Mouse (Mus musculus): ENCODE results near the gene Cycs.
"Not testable (repeated sequence)": the region's sequence is repeated elsewhere in the genome, so short reads cannot be mapped to it uniquely, and the experiment has no call there.

Cycs gene

DNA sequence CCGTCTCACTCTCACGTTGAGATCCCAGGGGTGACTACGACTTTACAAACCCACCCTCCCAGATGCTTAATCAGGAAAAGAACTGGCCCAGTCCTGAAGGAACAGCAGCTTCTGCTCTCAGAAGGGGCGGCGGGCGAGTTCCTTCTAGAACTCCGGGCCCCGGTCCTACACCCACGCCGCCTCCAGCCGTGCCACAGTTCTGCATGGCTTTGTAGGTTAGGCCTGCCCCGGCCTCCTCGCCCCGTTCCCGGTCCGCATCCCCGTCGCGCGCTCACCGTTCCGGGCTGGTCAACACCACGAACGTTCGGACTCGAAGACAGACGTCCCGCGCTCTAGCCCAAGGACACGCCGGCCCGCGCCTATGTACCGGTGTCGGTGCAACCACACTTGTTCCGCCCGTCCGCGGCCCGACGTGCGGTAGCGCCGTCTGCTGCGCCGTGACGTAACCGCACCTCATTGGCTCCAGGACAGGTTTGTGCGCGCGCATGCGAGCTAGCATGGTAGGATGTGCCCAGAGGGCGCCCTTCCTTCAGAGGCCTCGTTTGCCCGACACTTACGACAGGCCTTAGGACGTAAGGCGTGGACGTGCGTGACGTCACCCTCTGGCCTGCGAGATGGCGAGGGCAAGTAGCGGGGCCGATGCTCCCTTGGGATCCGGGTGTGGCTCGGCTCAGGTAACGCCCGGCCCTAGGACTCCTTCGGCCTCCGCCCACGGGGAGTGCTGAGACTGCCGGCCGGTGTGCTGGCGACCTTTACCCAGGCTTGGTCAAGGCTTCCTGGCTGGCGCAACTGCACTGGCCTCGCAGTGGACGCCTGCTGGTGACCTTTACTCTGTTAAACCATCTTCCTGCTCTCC lies at the start of gene Cycs:
Gene Cycs, minus strand, starts transcription at position 398 of the 856 bp plus-strand sequence.
- peak; percentile 98 for DNase-seq (ENCODE audit: low spot score)

DNA sequence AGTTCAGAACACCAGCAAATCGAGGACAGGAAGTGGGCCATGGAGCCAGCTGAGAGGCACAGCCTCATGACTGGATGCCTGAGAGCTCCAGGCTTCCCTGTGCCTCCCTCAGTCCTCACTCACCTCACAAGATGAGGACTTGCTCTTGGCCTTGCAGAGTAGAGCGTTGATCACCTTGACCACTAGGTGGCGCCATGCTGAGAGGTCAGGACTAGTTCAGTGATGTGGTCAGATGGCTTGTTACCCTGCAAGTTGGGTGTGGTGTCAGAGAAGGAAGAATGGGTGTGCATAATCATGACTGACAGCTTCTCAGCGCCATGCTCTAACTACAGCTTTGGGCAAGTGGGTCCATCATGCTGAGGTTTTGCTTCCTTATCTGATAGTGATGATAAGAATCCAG lies 35.3 kb upstream of the Cycs start:
- DNase-seq (ENCODE audit: low spot score), result no peak

DNA sequence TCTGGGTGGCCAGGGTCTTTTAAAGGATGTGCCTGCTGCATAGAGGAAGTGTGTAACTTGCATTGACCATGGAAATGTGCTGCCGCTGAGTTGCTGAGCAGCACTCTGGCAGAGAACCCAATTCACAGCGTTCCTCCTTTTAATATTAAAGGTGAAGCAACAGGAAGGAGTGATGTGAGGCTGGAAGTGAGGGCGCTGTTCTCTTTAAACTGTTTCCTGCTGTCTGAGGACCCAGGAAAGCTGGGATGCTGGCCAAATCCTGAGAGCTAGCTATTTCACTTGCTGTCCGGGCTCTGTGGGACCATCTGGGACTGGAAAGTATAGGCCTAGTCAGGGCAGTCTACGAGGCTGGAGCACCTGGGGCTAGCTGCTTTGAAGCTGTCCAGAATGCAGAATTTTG lies 32.2 kb upstream of the Cycs start:
- no peak for DNase-seq (ENCODE audit: low spot score)

DNA sequence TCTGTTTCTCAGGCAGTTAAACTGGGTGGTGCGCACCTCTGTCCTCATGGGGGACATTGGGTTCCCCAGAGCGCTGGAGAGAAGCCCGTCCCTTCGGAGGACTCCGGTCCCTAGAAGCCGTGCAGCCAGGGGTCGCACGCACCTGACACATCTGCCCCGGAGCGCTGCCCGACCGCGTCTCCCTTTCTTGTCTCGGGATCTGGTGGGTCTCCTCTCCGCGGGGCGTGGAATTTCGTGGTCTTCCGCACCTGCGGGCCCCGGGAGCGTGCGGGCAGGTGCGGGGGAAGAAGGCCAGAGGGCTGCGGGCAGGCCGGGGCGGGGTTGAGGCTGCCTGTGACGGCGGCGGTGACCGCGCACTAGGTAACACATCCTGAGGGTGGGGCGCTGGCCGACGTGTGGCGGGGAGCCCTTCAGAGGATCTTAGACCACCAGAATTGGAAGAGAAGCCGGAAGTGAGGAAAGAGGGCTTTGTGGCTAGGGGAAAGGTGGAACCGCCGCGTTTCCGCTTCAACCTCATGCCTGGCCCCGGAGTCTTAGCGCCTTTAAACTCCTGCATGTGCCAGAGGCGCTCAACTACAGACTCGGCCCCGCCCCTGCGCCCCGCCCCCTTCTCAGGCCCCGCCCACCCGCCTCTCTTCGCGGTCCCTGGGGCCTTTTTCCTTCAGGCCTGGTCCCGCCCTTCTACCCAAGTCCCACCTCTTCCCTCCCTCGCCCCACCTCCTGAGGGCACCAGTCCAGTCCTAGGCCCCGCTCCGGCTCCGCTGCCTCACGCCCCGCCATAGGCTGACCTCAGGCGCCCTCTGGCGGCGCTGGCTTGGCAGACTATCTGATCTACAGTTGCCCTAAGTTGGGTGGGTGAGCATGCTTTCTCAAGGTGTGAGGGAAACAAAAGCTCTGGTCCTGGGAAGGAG lies 30.2 kb upstream of the Cycs start, which contains the start of gene 4921507P07Rik:
Gene 4921507P07Rik, minus strand, starts transcription at position 332 of the 911 bp plus-strand sequence.
- peak; percentile 80 for DNase-seq (ENCODE audit: low spot score)

DNA sequence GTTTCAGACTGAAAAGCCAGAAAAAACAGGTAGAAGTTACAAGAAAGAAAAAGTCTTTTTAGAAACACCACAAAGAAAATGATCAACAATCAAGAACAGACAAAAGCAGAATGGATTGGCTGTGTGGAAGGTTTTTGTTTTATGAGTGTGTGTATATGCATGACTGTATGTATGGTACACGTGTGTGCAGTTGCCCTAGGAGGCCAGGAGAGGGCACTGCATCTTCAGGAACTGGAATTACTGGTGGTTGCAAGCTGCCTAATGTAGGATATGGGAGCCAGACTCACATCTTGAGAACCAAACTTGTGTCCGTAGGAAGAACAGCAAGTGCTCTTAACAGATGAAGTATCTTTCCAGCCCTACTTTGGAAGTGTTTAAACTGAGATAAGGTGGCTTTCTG lies 28.0 kb upstream of the Cycs start:
- no peak for DNase-seq (ENCODE audit: low spot score)

DNA sequence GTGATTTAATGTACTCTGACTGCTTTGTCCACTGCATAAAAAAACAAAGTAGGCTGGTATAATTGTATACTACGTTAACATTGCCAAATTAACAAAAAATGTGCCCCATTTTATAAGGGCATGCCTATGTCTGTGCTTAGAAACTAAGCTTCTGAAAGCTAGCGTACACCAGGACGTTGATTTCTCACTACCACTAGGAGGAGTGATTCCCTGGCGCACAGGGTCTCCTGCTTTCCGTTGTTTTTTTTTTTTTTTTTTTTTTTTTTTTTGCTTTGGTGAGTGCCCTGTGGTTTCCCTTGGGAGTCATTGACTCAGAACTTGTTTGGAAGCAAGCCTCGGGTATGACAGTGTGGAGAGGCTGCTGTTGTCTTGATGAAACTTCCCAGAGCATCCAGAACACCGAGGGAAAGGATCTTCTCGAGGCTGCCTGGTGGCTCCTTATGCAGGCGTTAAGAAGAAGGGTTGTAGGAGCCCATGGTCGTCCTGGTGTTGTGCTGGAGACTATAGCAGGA lies 27.1 kb upstream of the Cycs start:
- DNase-seq (ENCODE audit: low spot score), result no peak

DNA sequence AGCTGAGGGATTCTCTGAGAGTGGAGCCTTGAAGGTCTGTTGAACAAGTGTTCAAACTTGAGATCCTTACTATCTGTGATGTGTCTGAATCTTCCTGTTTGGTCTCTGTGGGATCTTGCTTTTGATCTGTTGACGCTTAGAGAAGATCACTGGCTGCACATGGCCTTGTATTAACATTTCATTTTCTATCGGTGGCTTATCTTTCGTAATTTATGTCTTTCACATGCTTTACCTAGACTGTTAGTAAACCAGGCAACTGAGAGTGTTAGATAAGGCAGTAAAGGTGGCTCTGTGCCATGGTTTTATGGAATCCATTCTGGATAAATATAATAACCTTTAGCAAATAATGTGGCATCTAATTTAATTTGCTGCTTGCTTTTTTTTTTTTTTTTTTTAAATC lies 23.9 kb upstream of the Cycs start:
- no peak for DNase-seq (ENCODE audit: low spot score)

DNA sequence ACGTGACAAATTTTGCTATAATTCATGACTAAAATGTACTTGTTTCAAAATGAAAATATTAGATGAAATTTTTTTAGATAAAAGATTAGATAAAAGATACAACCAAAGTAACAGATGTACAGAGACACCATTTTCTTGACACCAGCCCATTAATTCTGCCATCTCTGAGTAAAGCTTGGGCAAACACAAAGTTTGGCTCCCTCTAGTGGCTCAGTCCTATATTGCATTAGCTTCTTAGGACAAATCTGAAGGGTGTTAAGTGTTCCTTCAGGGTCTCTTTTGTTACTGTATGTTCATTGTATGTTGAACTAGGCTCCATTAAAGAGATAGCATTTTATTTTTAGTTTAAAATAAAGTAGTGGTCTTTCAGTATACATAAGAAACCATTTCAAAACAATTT lies 21.9 kb upstream of the Cycs start:
- no peak for DNase-seq (ENCODE audit: low spot score)

DNA sequence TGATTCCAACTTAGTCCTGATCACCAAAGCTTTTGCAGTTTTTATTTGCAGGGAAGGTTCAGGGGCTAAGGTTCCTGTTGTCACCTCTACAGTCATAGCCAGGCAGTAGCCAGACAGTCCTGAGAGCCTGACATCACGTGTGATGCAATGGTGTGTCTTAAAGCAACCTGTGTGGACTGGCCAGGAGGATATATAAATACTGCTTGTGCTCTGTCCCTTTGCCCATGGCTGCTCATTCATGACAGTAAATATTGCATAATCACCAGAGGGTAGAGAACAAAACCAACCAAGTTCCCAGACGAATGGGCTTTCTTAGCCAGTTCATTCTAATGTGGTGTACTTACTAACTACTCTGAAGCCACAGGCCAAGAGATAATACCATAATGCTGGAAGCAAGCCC lies 21.1 kb upstream of the Cycs start:
- no peak for DNase-seq (ENCODE audit: low spot score)

DNA sequence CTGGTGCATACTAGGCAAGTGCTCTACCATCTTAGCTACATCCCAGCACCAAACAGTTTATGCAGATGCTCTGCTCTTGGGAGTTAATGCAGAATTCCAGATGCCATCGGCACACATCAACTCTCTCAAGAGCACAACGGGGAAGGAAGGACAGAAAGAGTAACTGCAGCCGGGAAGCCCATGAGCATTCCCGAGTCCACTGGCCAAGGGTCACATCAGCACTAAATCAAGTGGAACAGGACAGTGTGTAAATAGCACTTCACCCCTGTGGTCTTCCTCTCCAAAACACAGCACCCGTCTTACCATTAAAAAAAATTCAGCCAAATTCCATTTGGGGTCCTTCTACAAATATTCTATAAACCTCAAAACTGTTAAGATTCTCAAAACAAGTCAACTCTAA lies 20.0 kb upstream of the Cycs start:
- no peak for DNase-seq (ENCODE audit: low spot score)

DNA sequence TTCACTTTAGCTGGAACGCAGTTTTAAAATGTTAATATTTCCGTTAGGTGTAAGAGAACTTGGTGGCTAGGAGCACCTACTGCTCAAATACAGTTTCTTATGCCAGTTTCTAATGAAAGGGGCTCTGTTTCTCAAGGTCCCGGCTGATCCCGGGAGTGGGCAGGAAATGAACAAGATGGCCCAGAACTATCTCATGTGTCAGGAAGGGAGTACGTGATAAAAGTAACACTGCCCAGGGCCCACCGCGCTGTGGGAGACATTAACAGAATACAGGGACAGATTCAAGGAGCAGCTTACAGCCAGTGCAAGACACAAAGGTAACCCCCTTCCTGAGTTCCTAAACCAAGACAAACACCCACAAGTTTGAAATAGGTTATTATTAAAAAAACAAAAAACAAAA lies 19.4 kb upstream of the Cycs start:
- DNase-seq (ENCODE audit: low spot score), result no peak

DNA sequence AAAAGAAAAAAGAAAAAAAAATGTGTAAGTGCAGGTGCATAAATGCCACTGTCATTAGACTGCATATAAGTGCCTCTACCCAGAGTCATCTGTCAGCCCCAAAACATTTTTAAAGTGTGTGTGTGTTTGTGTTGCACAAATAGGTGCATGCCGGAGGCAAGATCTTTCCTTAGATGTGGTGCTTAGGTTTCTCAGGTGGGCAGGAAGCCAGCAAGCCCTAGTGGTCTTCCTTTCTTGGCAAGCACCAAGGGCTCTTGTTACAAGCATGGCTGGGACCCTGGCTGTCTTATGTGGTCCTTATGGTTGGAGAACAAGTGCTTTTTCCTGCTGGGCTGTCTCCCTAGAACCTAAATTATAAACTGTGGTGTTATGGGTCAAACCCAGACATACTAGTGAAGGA lies 5.3 kb upstream of the Cycs start:
- DNase-seq (ENCODE audit: low spot score), result no peak

DNA sequence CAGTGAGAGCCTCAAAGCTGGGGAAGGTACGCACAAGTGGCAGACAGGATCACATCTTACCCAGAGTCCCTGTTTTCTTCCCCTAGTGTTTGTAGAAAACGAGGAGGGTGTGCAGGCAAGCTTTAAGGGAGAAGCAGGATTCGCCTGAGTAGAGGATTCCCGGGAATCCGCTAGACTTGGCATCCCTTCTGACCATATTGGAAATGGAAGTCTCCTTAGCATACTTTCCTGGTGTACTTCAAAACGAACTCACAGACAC lies 588 bp upstream of the Cycs start:
- DNase-seq (ENCODE audit: low spot score), result no peak

DNA sequence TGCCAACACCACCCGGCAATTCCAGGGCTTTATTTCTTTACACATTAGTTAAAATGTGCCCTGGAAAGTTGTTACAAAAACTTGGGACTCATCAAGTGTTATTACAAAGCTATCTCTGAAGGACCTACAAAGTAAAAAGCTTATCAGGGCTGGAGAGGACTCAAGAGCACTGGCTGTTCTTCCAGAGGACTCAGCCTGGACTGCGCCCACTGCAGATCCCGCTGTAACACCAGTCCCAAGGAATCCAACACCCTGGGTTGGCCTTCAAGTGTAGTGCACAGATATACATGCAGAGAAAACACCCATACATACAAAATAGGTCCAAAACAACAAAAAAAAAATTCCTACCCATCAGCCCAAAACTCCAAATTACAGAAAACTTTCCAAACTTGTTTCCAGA lies 2.7 kb downstream of the Cycs start:
- no peak for DNase-seq (ENCODE audit: low spot score)

DNA sequence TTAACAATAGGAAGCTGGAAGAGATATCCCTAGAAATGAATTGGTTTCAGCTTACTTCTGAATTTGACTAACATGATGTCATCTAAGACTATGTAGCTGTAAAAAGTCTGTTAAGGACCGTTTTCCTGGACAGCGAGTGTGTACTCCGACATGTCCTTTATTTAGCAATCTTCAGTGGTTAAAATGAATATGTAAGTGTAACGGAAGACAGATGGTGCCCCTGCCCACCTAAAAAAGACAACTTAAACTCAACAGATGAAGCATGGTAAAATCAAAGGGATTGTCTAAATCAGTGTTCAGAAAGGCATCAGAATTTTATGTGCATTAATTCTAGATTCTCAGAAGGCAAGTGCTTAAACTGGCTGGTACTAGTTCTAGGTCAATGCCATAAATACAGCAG lies 3.9 kb downstream of the Cycs start:
- DNase-seq (ENCODE audit: low spot score), result no peak

DNA sequence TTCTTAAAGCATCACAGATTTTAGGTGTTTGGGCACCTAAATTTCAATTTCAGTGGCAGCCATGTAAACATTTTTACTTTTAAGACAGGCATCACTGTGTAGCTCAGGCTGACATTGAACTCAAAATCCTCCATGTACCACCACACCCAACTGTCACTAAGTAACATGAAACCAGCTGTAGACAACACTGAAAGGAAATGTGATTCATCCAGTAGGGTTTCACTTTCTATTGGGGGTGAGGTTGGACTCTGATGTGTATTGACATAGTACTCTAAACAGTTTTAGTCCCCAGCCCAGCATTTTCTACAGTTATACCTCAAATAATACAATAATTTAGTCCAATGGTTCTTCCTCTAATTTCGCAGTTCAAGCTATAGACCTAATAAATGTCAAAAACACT lies 5.6 kb downstream of the Cycs start:
- no peak for DNase-seq (ENCODE audit: low spot score)

DNA sequence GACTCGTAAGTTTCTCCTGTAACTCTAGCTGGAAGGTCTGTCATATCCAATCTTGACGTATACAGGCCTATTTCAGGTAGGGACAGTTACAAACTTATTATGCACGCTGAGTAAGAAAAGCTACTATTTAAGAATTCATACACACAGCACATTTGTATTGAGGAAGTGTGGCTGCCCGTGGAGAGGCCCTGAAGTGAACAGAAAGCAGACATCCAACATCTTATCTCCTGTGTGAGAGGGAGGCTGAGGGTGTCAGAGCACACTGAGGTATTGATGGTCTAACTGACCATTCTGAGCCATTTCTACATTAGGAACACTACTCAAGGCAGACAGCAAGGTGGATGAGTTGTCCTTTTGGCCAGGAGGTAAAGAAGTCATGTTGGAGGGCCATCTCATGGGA lies 7.5 kb downstream of the Cycs start:
- DNase-seq (ENCODE audit: low spot score), result no peak

DNA sequence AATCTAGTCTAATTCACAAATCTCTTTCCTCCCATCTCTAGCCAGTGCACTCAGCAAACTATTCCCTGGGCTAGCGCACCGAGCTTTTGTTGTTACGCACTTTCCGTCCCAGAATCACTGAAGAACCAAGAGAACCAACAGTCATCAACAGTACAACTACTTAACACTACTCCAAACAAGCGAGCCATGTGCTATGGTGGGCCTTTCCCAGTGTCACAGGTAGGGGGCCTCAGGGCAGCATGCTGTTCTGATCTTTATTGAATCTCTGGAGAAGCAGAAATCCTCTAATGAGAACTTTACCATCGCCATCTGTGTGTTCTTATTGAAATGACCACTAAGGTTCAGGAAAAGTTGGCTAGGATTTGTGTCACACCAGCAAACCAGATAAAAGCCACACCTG lies 8.8 kb downstream of the Cycs start:
- no peak for DNase-seq (ENCODE audit: low spot score)

DNA sequence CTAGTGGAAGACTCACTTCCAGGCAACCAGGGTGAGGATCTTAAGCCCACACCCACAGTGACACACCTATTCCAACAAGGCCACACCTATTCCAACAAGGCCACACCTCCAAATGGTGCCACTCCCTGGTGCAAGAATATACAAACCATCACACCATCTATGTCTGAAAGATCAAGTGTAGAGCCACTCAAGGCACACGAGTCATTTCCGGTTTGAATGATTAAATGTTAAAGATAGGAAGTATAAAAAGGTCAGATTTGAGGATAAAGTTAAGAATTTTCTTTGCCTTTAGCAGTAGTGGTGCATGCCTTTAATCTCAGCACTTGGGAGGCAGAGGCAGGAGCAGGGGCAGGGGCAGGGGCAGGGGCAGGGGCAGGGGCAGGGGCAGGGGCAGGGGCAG lies 12.1 kb downstream of the Cycs start:
- not testable (repeated sequence) for DNase-seq (ENCODE audit: low spot score)

DNA sequence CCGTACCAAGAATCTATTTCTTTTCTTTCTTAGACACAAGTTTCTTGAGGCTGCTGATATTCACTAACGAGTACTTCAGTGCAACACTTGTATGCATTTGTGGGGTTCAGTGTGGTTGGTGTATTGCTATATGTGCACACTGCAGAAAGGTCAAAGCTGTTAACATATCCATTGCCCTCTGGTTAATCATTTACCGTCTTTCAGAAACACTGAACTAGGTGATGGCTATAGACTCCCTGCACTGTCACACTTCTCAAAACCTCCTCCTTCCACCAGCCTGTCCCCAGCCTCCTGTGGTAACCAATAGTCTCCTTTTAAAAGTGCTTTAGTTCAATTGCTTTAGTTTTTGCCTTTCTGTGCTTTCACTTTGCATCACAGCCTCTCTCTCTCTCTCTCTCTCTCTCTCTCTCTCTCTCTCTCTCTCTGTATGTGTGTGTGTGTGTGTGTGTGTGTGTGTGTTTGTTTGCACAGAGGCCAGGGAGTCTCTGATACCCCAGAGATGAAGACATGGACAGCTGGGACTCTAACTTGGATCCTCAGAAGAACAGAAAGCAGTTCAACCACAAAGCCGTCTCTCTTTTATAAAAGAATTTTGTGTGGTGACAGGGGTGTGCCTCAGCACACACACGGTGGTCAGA lies 13.3 kb downstream of the Cycs start:
- no peak for DNase-seq (ENCODE audit: low spot score)

DNA sequence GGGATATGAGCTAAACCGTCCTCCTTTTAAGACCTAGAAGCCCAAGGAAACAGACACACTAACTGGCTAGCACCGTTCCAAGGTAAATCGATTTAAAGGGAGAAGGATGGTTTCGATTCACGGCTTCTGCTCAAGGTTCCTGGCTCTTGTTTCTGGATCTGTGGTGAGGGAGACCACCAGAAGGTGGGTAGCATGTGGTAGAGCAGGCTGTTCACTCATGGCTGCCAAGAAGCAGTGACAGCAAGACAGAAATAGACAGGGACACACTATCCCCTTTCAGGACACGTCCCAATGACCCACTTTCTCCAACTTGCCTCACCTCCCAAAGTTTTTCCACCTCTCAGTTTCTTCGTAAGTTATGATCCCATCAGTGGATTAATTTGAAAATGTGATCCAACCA lies 16.5 kb downstream of the Cycs start:
- no peak for DNase-seq (ENCODE audit: low spot score)

DNA sequence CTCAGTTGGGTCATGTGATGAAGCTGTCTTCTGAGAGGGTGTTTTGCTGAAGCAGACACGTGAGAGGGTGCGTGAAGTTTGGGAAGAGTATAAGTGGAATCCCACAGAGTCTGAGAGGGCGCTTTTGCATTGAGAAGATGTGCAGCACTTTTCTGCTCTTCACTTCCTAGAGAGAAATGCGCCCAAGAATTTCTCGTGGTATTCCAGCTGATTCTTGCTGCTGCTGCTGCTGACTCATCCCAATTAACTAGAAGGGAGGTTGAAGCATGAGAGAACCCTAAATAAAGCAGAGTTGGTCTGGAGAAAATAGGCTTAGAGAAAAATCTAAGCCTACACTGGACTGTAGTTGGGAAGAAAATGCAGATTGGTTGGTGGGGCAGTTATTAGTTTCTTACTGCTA lies 17.3 kb downstream of the Cycs start:
- no peak for DNase-seq (ENCODE audit: low spot score)
